Mouse (Mus musculus) spleen, postnatal 14 days (tissue): ENCODE data around the gene Fndc5.

Experiments
- DNase-seq, 2 experiments: peaks; one replicate each; pipeline ENCODE4 v3.0.0; 2021 to 2022; ENCODE audit warnings: low spot score in 2 of 2

The Fndc5 gene

DNA sequence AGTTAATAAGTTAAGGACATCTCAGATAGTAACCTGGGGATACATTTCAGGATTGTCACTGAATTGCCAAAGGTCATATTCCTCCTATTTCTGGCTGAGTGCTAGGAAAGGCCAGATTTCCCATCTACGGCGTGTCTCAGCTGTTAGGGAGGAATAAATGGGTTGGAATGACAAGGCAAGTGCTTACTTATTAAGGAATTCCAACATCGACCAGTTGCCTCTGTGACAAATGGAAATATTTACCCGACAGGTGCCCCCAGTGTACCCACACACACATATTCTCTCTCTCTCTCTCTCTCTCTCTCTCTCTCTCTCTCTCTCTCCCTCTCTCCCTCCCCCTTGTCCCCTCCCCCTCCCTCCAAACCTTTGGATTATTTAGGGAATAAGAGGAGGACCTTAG, 9.1 kb downstream of the Fndc5 start:
- DNase-seq: no peak

DNA sequence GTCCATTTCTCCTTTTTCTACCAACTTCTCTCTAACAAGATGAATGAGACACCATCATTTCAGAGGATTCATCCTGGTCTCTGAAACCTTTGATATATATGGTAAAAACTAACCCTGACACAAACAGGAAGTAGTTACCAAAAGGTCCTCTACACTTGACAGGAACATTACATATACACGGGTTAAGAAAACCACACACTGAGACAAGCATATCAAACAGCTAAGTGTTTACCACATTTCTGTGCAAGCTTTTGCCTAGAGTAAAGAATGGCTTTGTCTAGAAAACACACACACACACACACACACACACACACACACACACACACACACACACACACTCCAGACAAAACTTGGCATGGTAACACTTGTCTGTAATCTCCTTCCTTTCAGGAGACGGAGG, 9.6 kb downstream of the Fndc5 start:
- no peak for DNase-seq

DNA sequence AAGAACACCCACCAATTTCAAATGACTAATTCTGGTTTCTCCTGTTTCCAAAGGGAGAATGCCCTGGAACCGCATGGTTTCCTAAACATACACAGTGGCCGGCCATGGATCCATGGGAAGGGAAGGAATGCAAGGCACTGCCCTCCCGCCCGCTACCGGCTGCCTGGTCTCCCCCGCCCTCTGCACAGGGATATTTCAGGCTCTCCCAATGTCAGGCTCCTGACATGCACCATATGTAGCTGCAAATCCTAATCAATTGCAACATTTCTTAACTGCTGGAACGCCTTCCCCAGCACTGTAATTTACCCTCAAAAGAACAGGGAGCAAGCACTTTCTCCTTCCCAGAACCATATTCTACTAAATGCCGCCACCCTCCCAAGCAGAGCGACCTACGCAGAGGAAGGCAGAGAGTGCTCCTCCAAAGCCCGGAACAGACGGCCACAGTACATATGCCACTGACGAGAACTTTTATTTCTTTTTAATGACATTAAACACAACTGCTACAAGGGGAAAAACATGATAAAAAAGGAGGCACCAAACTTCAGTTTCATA, 10.8 kb downstream of the Fndc5 start:
- DNase-seq: no peak

DNA sequence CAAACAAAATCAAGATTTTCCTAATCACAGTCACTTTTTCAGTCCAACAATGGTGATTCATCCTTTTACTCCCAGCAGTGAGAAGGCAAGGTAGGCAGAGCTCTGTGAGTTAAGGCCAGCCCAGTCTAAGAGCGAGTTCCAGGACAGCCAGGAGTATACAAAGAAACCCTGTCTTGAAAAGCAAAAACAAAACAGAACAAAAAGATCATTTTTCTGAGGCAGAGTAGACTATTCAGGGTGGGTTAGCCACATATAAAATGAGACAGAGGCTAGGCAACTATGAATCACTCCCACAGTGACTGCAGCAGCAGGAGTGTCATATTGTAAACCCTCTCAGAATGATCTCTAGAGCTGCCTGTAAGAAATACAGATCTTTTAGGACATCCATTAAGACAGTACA, 12.5 kb downstream of the Fndc5 start:
- no peak for DNase-seq

DNA sequence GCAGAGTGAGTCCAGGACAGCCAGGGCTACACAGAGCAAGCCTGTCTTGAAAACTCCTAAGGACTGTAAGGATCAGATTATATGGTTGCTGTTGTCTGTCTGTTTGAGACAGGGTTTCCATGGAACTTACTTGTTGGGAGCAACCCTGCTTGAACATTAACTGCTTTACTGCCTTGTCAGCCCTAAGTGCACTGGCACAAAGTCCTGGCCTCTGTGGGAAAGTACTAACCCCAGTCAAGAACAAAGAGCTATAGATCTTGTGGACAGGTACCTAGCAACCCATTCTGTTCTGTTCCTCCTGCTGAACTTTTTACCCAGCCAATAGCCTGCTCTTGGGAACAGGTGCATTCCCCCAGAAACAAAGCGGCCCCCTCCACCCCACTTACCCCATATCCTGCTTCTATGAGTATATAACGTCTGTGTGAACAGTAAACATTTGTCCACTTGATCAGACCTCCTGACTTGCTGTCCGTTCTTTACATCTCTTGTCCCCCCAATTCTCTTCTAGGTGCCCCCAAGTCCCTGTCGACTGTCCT, 14.5 kb downstream of the Fndc5 start:
- DNase-seq: no peak

DNA sequence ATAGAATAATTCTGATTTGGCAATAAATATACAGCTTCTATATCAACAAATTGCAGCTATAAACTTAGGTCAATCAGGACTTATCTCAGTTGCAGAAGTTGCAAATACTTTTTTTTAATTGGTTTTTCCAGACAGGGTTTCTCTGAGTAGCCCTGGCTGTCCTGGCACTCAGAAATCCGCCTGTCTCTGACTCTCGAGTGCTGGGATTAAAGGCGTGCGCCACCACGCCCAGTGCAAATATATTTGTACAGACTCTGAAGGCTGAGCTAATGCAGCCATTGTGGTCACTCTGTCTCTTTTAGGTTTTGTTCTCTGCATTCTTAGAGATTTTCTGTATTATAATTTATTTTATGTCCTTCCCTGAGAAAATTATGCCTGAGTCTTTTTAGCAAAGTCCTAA, 20.7 kb downstream of the Fndc5 start:
- no peak for DNase-seq

DNA sequence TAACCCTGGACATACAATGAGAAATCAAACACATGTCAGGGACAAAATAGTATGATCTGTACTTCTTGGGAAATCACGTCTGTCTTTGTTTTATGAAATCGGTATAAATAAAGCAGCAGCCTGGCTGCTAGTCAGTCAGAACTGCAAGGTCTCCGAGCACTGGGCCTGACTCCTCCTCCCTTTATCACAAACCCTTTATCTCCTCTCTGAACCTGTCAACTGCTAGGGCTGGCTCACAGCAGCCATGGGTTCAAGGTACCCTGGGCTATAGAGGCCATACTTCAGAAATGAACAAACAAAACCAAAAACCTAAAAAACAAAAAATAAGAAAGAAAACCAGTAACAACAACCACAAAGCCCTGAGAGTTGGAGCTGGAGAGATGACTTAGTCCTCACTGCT, 21.8 kb downstream of the Fndc5 start:
- no peak for DNase-seq

DNA sequence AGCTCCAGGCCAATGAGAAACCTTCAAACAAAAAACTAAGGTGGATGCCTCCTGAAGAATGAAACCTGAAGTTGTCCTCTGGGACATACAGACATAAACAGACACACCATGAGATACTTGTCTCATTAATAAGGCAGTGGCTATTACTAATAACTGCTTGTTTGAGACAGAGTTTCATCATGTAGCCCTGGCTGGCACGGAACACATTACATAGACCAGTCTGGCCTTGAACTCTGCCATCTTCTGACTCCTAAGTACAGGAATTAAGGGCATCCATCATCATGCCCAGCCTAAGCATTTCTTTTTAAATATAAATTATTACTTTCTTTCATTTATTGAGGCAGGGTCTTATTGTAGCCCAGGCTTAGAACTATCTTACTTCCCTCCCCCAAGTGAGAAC, 24.3 kb downstream of the Fndc5 start:
- no peak for DNase-seq

DNA sequence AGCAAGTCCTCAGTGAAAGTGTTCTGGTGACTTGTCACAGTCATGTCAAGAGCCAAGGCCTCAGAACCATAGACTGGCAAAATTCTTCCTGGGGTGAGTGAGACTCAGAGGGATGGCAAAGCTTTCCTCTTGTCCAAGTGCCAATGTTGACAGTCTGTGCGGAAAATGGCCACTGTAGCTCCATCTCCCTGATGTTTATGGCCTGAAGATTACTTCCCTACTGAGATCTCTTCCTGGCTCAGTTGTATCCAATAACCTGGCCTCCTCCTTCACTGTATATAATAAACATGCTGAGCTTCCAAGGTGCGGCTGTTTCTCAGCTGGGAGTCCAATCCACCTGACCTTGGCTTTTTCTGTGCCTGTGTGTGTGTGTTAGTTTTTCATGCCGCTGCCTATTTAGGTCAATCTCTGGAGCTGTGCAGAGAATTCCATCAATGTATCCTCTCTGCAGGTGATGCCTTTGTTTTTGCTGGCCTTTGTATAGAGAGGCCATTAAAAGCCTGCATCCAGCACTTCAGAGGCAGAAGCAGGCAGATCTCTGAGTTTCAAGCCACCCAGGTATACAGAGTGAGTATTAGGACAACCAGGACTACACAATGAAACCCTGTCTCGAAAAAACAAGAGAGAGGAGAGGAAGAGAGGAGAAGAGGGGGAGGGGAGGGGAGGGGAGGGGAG, 24.9 kb downstream of the Fndc5 start:
- DNase-seq: no peak

DNA sequence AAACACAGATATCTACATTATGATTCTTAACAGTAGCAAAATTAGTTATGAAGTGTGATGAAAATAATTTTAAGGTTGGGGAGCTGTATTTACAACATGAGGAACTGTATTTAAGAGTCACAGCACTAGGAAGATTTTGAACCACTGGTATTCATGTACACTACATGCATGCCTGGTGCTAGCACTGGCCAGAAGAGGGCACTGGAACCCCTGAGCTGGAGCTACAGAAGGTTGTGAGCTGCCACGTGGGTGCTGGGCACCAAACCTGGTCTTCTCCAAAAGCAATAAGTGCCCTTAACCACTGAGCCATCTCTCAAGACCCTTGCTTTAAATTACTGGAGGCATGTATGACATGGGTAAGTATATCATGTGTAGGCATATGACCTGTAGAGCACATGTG, 35.7 kb downstream of the Fndc5 start:
- no peak for DNase-seq

DNA sequence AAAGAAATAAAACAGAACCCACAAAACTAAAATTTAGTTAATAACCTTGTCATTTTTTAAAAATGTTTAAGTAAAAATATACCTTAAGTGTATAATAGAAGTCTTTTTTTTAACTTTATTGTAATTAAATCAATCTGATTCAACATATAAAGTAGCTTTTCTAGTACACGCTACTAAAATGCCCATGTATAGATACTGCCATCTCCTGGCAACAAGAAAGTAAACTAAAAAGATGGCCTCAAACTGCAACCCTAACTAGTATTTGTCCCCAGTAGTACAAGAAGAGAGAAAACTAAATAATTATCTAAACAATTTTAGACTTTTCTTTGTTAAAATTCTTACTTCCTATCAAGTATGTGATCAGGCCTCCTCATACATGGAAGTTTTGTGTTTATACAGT, 42.8 kb downstream of the Fndc5 start:
- no peak for DNase-seq

DNA sequence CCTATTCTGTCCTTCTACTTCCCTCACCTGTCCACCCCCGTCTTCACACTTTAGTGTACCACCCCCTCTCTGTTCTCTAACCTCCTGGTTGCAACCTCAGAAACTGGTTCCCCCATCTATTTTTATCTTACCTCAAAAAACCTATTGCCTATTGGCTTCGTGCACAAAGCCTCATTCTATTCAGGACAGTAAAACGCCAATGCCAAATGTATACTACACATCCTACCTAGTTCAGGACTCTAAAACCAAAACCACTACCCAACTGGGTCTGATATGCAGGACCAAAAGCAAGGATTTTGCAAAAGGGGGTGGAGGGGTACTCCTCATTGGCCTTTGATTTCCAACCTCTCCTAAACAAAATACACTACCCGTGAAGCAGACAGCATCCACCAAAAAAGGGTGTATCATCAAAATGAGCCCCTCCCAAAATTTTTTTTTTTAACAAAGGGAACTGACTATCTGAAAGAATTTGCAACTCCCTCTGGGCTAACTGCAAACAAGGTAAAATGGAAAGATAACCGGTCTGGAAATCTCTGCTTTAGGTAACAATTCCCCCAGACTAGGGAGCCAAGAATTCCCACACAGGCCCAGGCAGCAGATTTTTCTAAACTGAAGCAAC, 51.4 kb downstream of the Fndc5 start:
- DNase-seq: no peak

DNA sequence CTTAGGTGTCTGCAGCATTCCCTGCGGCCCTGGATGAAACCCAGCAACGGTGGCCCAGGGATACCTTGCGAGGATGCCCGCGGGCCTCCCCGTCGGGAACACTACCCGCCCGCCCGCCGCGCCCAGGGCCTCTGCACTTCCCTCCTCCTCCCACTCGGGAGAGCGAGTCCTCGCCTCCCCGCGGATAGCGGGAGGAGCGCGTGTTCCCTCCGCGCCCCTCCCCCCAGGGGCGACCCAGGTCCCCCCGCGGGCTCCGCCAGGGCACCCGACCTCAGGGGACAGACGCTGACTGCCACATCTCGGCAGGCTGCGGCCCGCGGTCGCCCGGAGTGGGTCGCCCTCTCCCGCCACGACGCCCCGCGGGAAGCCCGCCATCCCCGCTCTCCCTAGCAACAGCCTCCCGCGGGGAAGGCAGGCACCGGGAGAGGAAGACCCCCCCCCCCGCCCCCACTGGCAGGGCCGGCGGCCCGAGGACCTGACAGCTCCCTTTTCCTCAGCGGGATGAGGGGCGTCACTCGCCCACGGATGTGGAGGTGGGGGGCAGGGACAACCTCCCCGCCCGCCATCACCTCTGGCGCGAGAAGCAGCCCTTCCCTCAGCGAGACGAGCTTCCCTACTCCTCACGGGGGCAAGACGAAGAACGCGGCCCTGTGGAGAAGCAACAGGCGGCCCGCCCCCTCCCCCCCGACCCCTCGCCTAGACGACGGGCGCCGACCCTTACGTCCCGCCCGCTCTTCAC, 52.2 kb downstream of the Fndc5 start:
- DNase-seq: peak; percentile 16 to 27

DNA sequence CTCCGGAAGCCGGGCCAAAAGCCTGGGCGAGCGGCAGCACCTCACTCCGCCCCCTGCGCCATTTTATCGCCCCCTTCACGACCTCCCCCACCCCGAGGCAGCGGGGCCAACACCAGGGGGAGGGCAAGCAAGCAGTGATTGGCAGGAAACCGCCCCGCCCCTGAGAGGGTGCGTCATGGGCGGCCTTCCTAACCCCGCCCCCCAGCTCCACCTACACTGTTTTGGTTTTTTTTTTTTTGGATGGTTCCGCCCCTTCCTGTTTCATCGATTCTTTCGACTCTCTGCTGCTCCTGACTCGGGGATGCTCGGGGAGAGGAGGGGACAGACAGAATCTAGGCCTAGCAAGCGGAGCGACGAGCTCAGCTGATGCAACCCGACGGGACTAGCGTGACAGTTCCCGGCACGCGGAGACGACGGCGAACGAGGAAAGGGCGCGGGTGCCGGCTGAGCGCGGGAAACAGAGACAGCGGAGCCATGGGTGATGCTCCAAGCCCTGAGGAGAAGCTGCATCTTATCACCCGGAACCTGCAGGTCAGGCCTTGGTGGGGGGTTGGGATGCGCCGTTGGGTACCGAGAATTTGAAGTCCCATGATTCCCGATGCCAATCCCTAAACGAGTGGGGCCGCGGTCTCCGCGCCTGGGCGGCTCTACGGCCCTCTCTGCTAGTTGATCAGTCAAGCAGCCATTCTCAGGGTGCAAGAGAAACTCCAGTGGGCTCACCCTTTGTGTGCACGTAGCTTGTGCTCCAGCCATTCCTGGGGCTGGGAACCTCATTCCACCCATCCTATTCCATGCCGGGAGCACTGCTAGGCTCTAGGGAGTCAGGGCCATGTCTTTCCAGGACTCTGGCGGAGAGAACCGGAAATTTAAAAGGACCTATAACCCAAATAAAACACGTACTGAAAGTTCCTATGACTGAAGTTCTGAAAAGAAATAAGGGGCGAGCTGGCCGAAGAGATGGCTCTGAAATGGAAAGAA, 53.0 kb downstream of the Fndc5 start, which contains the start of the genes S100pbp and Yars:
S100pbp (minus strand) TSS at position 186 of the 978 bp plus-strand sequence.
Yars (plus strand) TSS at position 219 of the 978 bp plus-strand sequence.
- DNase-seq: peak; percentile 92 to 93

DNA sequence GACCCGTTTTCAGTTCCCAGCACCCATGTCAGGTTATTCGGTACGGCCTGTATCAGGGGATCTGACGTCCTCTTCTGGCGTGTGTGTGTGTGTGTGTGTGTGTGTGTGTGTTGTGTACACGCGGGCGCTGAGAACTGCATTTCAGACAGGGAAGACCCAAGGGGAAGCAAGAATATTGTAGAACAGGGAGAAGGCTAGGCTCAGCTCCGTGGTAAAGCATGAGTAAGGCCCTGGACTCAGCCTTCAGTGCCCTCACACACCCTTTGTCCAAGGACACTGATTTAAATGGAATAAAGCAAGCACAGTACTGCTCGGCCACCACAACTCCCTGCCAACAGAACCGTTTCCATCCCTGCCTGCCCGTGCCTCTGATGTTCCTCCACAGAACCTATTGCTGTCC, 53.7 kb downstream of the Fndc5 start:
- no peak for DNase-seq

DNA sequence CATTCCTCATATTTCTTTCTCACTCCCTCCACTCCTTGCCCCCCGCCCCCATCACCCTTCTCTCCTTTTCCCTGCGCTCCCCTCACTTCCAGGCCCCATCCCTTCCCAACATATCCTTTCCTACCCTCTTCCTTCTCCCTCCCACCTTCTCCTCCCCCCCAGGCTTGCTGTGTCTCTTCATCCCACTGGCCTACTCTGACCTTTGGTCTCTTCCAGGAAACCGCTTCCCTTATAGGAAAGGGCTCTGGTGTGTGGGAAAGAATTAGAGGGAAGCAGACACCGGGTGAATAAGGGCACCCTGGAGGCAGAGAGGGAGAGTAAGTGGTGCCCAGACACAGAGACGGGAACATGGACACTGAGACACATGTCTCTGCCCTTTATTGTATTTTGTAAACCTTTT, 54.9 kb downstream of the Fndc5 start:
- DNase-seq: no peak
